Mouse (Mus musculus): Measurements from ENCODE around the gene Slc1a4. TPM values are rescaled to one million over a fixed set of nuclear protein-coding genes. Genes with fewer than 3 reads are reported as not detected.

Gene Slc1a4
- total RNA-seq, 2 experiments from 2014 or later, result 39.3 to 42.3 TPM

GRCm38 (mm10) chr11:20326328-20326995, 6.1 kb downstream of the Slc1a4 start:
- DNase-seq (ENCODE audit: extremely low spot score in 1 of 2, low spot score in 1 of 2), result no peak

- no peak for DNase-seq (ENCODE audit: extremely low spot score in 1 of 2, low spot score in 1 of 2)
Observed at GRCm38 (mm10) chr11:20325073-20325694, 7.3 kb downstream of the Slc1a4 start.

GRCm38 (mm10) chr11:20324006-20324405, 8.5 kb downstream of the Slc1a4 start:
- no peak for DNase-seq (ENCODE audit: extremely low spot score in 1 of 2, low spot score in 1 of 2)

- DNase-seq (ENCODE audit: extremely low spot score in 1 of 2, low spot score in 1 of 2), result no peak
Observed at GRCm38 (mm10) chr11:20322366-20322765, 10.1 kb downstream of the Slc1a4 start.

- no peak for DNase-seq (ENCODE audit: extremely low spot score in 1 of 2, low spot score in 1 of 2)
Observed at GRCm38 (mm10) chr11:20320661-20321060, 11.9 kb downstream of the Slc1a4 start.

- no peak for DNase-seq (ENCODE audit: extremely low spot score in 1 of 2, low spot score in 1 of 2)
Observed at GRCm38 (mm10) chr11:20318659-20319454, 13.7 kb downstream of the Slc1a4 start.

GRCm38 (mm10) chr11:20313576-20313975, 18.9 kb downstream of the Slc1a4 start:
- no peak for DNase-seq (ENCODE audit: extremely low spot score in 1 of 2, low spot score in 1 of 2)

GRCm38 (mm10) chr11:20309044-20309443, 23.5 kb downstream of the Slc1a4 start:
- DNase-seq (ENCODE audit: extremely low spot score in 1 of 2, low spot score in 1 of 2), result no peak

GRCm38 (mm10) chr11:20307409-20307808, 25.1 kb downstream of the Slc1a4 start:
- DNase-seq (ENCODE audit: extremely low spot score in 1 of 2, low spot score in 1 of 2), result no peak

- no peak for DNase-seq (ENCODE audit: extremely low spot score in 1 of 2, low spot score in 1 of 2)
Observed at GRCm38 (mm10) chr11:20305641-20306040, 26.9 kb downstream of the Slc1a4 start.

- peak; percentile 40 to 76 for DNase-seq (ENCODE audit: extremely low spot score in 1 of 2, low spot score in 1 of 2)
Observed at GRCm38 (mm10) chr11:20304341-20304740, 28.2 kb downstream of the Slc1a4 start.

GRCm38 (mm10) chr11:20301332-20301731, 31.2 kb downstream of the Slc1a4 start:
- DNase-seq (ENCODE audit: extremely low spot score in 1 of 2, low spot score in 1 of 2), result no peak

- no peak for DNase-seq (ENCODE audit: extremely low spot score in 1 of 2, low spot score in 1 of 2)
Observed at GRCm38 (mm10) chr11:20300850-20301249, 31.7 kb downstream of the Slc1a4 start.

GRCm38 (mm10) chr11:20299900-20300299, 32.6 kb downstream of the Slc1a4 start:
- DNase-seq (ENCODE audit: extremely low spot score in 1 of 2, low spot score in 1 of 2), result no peak

- DNase-seq (ENCODE audit: extremely low spot score in 1 of 2, low spot score in 1 of 2), result no peak
Observed at GRCm38 (mm10) chr11:20284463-20284862, 48.0 kb downstream of the Slc1a4 start.

- no peak for DNase-seq (ENCODE audit: extremely low spot score in 1 of 2, low spot score in 1 of 2)
Observed at GRCm38 (mm10) chr11:20282601-20283219, 49.8 kb downstream of the Slc1a4 start.

- DNase-seq (ENCODE audit: extremely low spot score in 1 of 2, low spot score in 1 of 2), result no peak
Observed at GRCm38 (mm10) chr11:20280982-20281381, 51.5 kb downstream of the Slc1a4 start.

- no peak for DNase-seq (ENCODE audit: extremely low spot score in 1 of 2, low spot score in 1 of 2)
Observed at GRCm38 (mm10) chr11:20278702-20279101, 53.8 kb downstream of the Slc1a4 start.

- no peak for DNase-seq (ENCODE audit: extremely low spot score in 1 of 2, low spot score in 1 of 2)
Observed at GRCm38 (mm10) chr11:20277106-20277505, 55.4 kb downstream of the Slc1a4 start.

GRCm38 (mm10) chr11:20275974-20276373, 56.5 kb downstream of the Slc1a4 start:
- DNase-seq (ENCODE audit: extremely low spot score in 1 of 2, low spot score in 1 of 2), result no peak

GRCm38 (mm10) chr11:20269885-20270284, 62.6 kb downstream of the Slc1a4 start:
- no peak for DNase-seq (ENCODE audit: extremely low spot score in 1 of 2, low spot score in 1 of 2)

Data from layer of hippocampus, postnatal 25 days (tissue).